Mouse (Mus musculus) embryonic facial prominence, embryonic 13.5 days (tissue): ENCODE measurements around the gene Clstn3. TPM values are rescaled to one million over a fixed set of nuclear protein-coding genes. Genes with fewer than 3 reads are reported as not detected.
"Not testable (repeated sequence)": the region's sequence is repeated elsewhere in the genome, so short reads cannot be mapped to it uniquely, and the experiment has no call there.

Experiments
- ATAC-seq: fragments of 200-750 bp; cut with Nextera tagmentation; 2 replicates; pipeline ENCODE4 v1.8.0; 2017; ENCODE audit warnings: low read depth; ENCODE audit not compliant: insufficient number of reproducible peaks, insufficient read depth, low FRiP score, low TSS enrichment
- H3K27ac ChIP-seq: fragments of 300-500 bp; sonication (generic); 2 replicates; pipeline ENCODE4 v1.5.1; 2015; ENCODE audit warnings: moderate library complexity, mild to moderate bottlenecking, inconsistent platforms
- H3K27me3 ChIP-seq: fragments of 300-500 bp; sonication (generic); 2 replicates; pipeline ENCODE4 v1.6.1; 2015; ENCODE audit warnings: mild to moderate bottlenecking, inconsistent platforms
- H3K36me3 ChIP-seq: fragments of 300-500 bp; sonication (generic); 2 replicates; pipeline ENCODE4 v1.6.1; 2015; ENCODE audit warnings: mild to moderate bottlenecking, inconsistent platforms
- H3K4me1 ChIP-seq: fragments of 300-500 bp; sonication (generic); 2 replicates; pipeline ENCODE4 v1.6.1; 2015; ENCODE audit warnings: inconsistent platforms
- H3K4me2 ChIP-seq: fragments of 300-500 bp; sonication (generic); 2 replicates; pipeline ENCODE4 v1.6.1; 2015; ENCODE audit warnings: moderate library complexity, mild to moderate bottlenecking, inconsistent platforms
- H3K4me3 ChIP-seq: fragments of 300-500 bp; sonication (generic); 2 replicates; pipeline ENCODE4 v1.5.1; 2015; ENCODE audit warnings: mild to moderate bottlenecking, inconsistent platforms
- H3K9ac ChIP-seq: fragments of 300-500 bp; sonication (generic); 2 replicates; pipeline ENCODE4 v1.6.1; 2015; ENCODE audit warnings: mild to moderate bottlenecking, inconsistent platforms
- H3K9me3 ChIP-seq: fragments of 300-500 bp; sonication (generic); 2 replicates; pipeline ENCODE4 v1.6.1; 2016; ENCODE audit warnings: inconsistent platforms
- WGBS: fragments of 180-500 bp; shearing (Covaris S2); methylation state at CpG from one replicate; pipeline ENCODE4 v1.1.7; 2015; ENCODE audit warnings: mixed read lengths; 5-methylcytosine and 5-hydroxymethylcytosine counted together
- polyA plus RNA-seq: library from polyadenylated mRNA; unstranded; fragments of >200 nt; fragmentation: Nextera tagmentation; extraction: Ambion mirVana; gene quantifications from 2 replicates; pipeline ENCODE4 v1.2.1, GENCODE M21; 2015

Gene Clstn3
- polyA plus RNA-seq, 1 experiment from 2014 or later = 11.6 TPM

- no peak for ATAC-seq
- Histone ChIP-seq H3K4me1 (peaks cover 5% of the 10 kb centered on the region; the same call in 1 of the 2 replicates), H3K4me2 (no peak overlapping the region), H3K9ac (no peak overlapping the region), H3K36me3 (peaks cover 79% of the 10 kb centered on the region), H3K9me3 (no peaks in the 10 kb centered on the region), H3K4me3 (no peak overlapping the region), H3K27ac (no peak overlapping the region), H3K27me3 (no peaks in the 10 kb centered on the region)
- WGBS = 95% methylated on average over 10 of the region's 10 CpGs
Observed at GRCm38 (mm10) chr6:124406326-124406725, 58.3 kb downstream of the Clstn3 start.

- H3K4me1 ChIP-seq = no peaks in the 10 kb centered on the region
- peaks cover 86% of the 10 kb centered on the region for H3K36me3 ChIP-seq
- no peak overlapping the region for H3K27ac ChIP-seq
- H3K9me3 ChIP-seq = no peaks in the 10 kb centered on the region
- H3K4me3 ChIP-seq = no peak overlapping the region
- 94% methylated on average over 6 of the region's 6 CpGs for WGBS
- no peaks in the 10 kb centered on the region for H3K27me3 ChIP-seq
- no peak overlapping the region for H3K4me2 ChIP-seq
- no peak for ATAC-seq
- no peak overlapping the region for H3K9ac ChIP-seq
Observed at GRCm38 (mm10) chr6:124399738-124400137, 64.9 kb downstream of the Clstn3 start.

- not testable (repeated sequence) for H3K27me3 ChIP-seq, H3K4me3 ChIP-seq, H3K4me2 ChIP-seq, H3K9me3 ChIP-seq, H3K9ac ChIP-seq, H3K4me1 ChIP-seq, H3K27ac ChIP-seq, ATAC-seq
- WGBS = 89% methylated on average over 3 of the region's 3 CpGs
- H3K36me3 ChIP-seq = peaks cover 42% of the 10 kb centered on the region
Observed at GRCm38 (mm10) chr6:124394991-124395390, 69.6 kb downstream of the Clstn3 start.

Other genes with a start within 250 kb of the Clstn3 start
- gene Vmn2r27, start 232.9 kb downstream of the Clstn3 start, polyA plus RNA-seq = not detected in 2 replicates
- 0.07 and 0.15 TPM in 2 replicates for gene Cd163, start 160.1 kb downstream of the Clstn3 start, polyA plus RNA-seq
- gene Pex5, start 49.7 kb downstream of the Clstn3 start, polyA plus RNA-seq = 47.5 and 54.0 TPM in 2 replicates
- 0.72 and 0.94 TPM in 2 replicates for gene C1rl, start 28.3 kb upstream of the Clstn3 start, polyA plus RNA-seq
- 2.7 and 2.8 TPM in 2 replicates for gene C1ra, start 47.6 kb upstream of the Clstn3 start, polyA plus RNA-seq
- 1.7 and 3.6 TPM in 2 replicates for gene C1s1, start 77.6 kb upstream of the Clstn3 start, polyA plus RNA-seq
- gene C1rb, start 105.5 kb upstream of the Clstn3 start, polyA plus RNA-seq = not detected in 2 replicates
- gene C1s2, start 171.3 kb upstream of the Clstn3 start, polyA plus RNA-seq = not detected in 2 replicates
- 52.0 and 59.3 TPM in 2 replicates for gene Lpcat3, start 198.2 kb upstream of the Clstn3 start, polyA plus RNA-seq
- 199 and 214 TPM in 2 replicates for gene Emg1, start 247.4 kb upstream of the Clstn3 start, polyA plus RNA-seq
- gene Phb2, start 247.5 kb upstream of the Clstn3 start, polyA plus RNA-seq = 337 and 351 TPM in 2 replicates